Mouse (Mus musculus) limb, embryonic 12.5 days (tissue): ENCODE data around the gene Tgm2. TPM values are rescaled to one million over a fixed set of nuclear protein-coding genes. Genes with fewer than 3 reads are reported as not detected.
A peak's percentile ranks its signal among the peaks of the same experiment; 100 is the strongest.

Source experiments
- ATAC-seq: fragments of 200-750 bp; cut with Nextera tagmentation; 2 replicates; pipeline ENCODE4 v1.8.0; 2017; ENCODE audit warnings: low read depth, moderate TSS enrichment; ENCODE audit not compliant: insufficient number of reproducible peaks, insufficient read depth, low FRiP score, low TSS enrichment
- H3K27ac ChIP-seq: fragments of 300-500 bp; sonication (generic); 2 replicates; pipeline ENCODE4 v1.5.1; 2016; ENCODE audit warnings: mild to moderate bottlenecking, moderate library complexity
- H3K27me3 ChIP-seq: fragments of 300-500 bp; sonication (generic); 2 replicates; pipeline ENCODE4 v1.6.1; 2016; ENCODE audit warnings: mild to moderate bottlenecking, moderate library complexity
- H3K36me3 ChIP-seq: fragments of 300-500 bp; sonication (generic); 2 replicates; pipeline ENCODE4 v1.6.1; 2016; ENCODE audit warnings: mild to moderate bottlenecking, moderate library complexity
- H3K4me1 ChIP-seq: fragments of 300-500 bp; sonication (generic); replicated peaks from 2 replicates; pipeline ENCODE4 v1.6.1; 2016
- H3K4me2 ChIP-seq: fragments of 300-500 bp; sonication (generic); 2 replicates; pipeline ENCODE4 v1.6.1; 2016; ENCODE audit warnings: mild to moderate bottlenecking, moderate library complexity
- H3K4me3 ChIP-seq: fragments of 300-500 bp; sonication (generic); replicated peaks from 2 replicates; pipeline ENCODE4 v1.5.1; 2016; ENCODE audit warnings: mild to moderate bottlenecking
- H3K9ac ChIP-seq: fragments of 300-500 bp; sonication (generic); replicated peaks from 2 replicates; pipeline ENCODE4 v1.6.1; 2016; ENCODE audit warnings: mild to moderate bottlenecking, moderate library complexity
- H3K9me3 ChIP-seq: fragments of 300-500 bp; sonication (generic); 2 replicates; pipeline ENCODE4 v1.6.1; 2016; ENCODE audit warnings: mild to moderate bottlenecking, moderate library complexity
- WGBS: fragments of 180-500 bp; shearing (Covaris S2); methylation state at CpG from one replicate; pipeline ENCODE4 v1.1.7; 2016; 5-methylcytosine and 5-hydroxymethylcytosine counted together
- polyA plus RNA-seq: library from polyadenylated mRNA; unstranded; fragments of >200 nt; fragmentation: Nextera tagmentation; extraction: Ambion mirVana; gene quantifications from 2 replicates; pipeline ENCODE4 v1.2.1, GENCODE M21; 2016

The Tgm2 gene
- polyA plus RNA-seq, 1 experiment from 2014 or later = 2.6 TPM

DNA sequence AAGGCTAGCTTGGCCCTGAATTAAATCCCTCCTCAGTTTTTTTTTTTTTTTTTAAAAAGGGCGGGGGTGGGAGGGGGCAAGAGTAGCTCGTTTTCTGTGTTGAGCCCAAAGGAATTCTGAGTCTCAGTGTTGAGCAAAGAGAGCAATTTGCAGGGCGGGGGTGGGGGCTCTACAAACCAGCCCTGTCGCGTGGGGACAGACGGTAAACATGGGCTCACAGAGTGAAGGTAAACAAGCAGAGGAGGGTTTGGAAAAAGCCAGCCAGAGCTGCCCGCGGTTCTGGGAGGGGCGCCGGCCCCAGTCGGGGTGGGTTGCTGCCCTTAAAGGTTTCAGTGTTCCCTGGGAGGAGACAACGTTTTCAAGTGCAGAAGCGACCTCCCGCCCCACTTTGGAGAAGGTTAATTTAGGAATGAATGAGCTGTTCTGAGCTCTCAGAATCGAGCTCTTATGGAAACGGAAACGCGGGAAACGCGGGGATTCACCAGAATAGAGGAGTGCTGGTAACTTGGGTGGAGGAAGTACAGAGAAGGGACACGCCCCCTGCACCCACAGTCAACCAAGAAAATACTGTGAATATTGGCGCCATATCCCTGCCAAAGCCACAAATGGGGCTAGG is 7.6 kb upstream of the Tgm2 start:
- peaks cover 16% of the 10 kb centered on the region for H3K4me1 ChIP-seq
- peak overlapping the region; percentile 78 for H3K27ac ChIP-seq
- peak overlapping the region; percentile 69 for H3K4me2 ChIP-seq
- H3K9me3 ChIP-seq = 0 out of 2 replicates have a peak, but pooled peaks cover 6% of the 10 kb centered on the region
- H3K4me3 ChIP-seq = peak overlapping the region; percentile 39
- peak overlapping the region; percentile 54 for H3K9ac ChIP-seq
- ATAC-seq = peak; percentile 72
- H3K27me3 ChIP-seq = no peaks in the 10 kb centered on the region
- 2% methylated on average over 22 of the region's 22 CpGs for WGBS
- no peaks in the 10 kb centered on the region for H3K36me3 ChIP-seq

DNA sequence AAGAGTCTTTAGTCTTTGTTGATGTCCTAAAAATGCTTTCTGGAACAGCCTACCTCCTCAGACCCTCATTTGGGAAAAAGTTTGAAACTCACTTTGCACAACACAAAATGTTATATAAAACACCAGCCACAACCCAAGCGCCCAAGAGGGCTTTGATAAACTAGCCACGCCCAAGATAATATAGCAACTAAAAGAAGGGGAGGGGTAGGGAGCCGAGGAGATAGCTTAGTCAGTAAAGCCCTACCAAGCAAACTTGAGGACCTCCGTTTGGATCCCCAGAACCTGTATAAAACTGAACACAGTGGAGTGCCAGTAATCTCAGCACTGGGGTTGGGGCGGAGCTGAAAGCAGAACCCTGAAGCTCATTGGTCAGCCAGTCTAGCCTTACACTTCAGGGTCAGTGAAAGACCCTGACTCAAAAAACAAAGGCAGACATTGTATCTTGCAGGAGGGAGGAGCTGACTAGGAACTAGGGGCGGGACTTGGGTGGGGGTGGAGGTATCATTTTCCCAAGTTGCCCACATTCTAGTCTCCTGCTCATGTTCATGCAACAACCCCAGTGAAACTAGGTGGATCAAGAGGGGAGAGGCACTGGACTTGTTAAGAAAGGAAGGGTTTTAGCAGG is 6.6 kb upstream of the Tgm2 start:
- H3K36me3 ChIP-seq = no peaks in the 10 kb centered on the region
- H3K9me3 ChIP-seq = 0 out of 2 replicates have a peak, but pooled peaks cover 6% of the 10 kb centered on the region
- peak overlapping the region; percentile 69 for H3K4me2 ChIP-seq
- peak overlapping the region; percentile 78 for H3K27ac ChIP-seq
- H3K27me3 ChIP-seq = peaks cover under 1% of the 10 kb centered on the region; the same call in 1 of the 2 replicates
- no peak overlapping the region for H3K4me3 ChIP-seq
- H3K4me1 ChIP-seq = peaks cover 16% of the 10 kb centered on the region
- no peak overlapping the region for H3K9ac ChIP-seq
- WGBS = 48% methylated on average over 6 of the region's 6 CpGs
- peak; percentile 85 for ATAC-seq

- Histone ChIP-seq H3K27ac (no peak overlapping the region), H3K9me3 (0 out of 2 replicates have a peak, but pooled peaks cover 6% of the 10 kb centered on the region), H3K27me3 (peaks cover 16% of the 10 kb centered on the region), H3K4me3 (no peak overlapping the region), H3K36me3 (no peaks in the 10 kb centered on the region), H3K4me1 (peaks cover 20% of the 10 kb centered on the region), H3K4me2 (no peak overlapping the region), H3K9ac (no peak overlapping the region)
- ATAC-seq = no peak
- WGBS = 98% methylated on average over 3 of the region's 3 CpGs
These were observed 4.8 kb upstream of the Tgm2 start for GRCm38 (mm10) chr2:158151077-158151476.

- H3K4me1 ChIP-seq = peaks cover 18% of the 10 kb centered on the region
- no peaks in the 10 kb centered on the region for H3K36me3 ChIP-seq
- 87% methylated on average over 8 of the region's 8 CpGs for WGBS
- no peak overlapping the region for H3K4me2 ChIP-seq
- no peak overlapping the region for H3K4me3 ChIP-seq
- H3K27me3 ChIP-seq = peaks cover 47% of the 10 kb centered on the region
- ATAC-seq = no peak
- no peak overlapping the region for H3K9ac ChIP-seq
- H3K9me3 ChIP-seq = 0 out of 2 replicates have a peak, but pooled peaks cover 6% of the 10 kb centered on the region
- H3K27ac ChIP-seq = no peak overlapping the region
These were observed 735 bp upstream of the Tgm2 start for GRCm38 (mm10) chr2:158146971-158147370.

GRCm38 (mm10) chr2:158145528-158146065 is 639 bp downstream of the Tgm2 start:
- WGBS = 76% methylated on average over 5 of the region's 5 CpGs
- H3K27ac ChIP-seq = no peak overlapping the region
- ATAC-seq = no peak
- H3K4me2 ChIP-seq = peak overlapping the region; percentile 66
- no peak overlapping the region for H3K9ac ChIP-seq
- peak overlapping the region; percentile 40 for H3K4me3 ChIP-seq
- H3K27me3 ChIP-seq = peaks cover 47% of the 10 kb centered on the region
- no peaks in the 10 kb centered on the region for H3K9me3 ChIP-seq
- no peaks in the 10 kb centered on the region for H3K36me3 ChIP-seq
- peaks cover 18% of the 10 kb centered on the region for H3K4me1 ChIP-seq

- peaks cover 20% of the 10 kb centered on the region for H3K4me1 ChIP-seq
- H3K9me3 ChIP-seq = no peaks in the 10 kb centered on the region
- no peak overlapping the region for H3K4me2 ChIP-seq
- no peak overlapping the region for H3K4me3 ChIP-seq
- H3K9ac ChIP-seq = no peak overlapping the region; the same call in 1 of the 2 replicates
- peaks cover 47% of the 10 kb centered on the region for H3K27me3 ChIP-seq
- no peaks in the 10 kb centered on the region for H3K36me3 ChIP-seq
- WGBS = 79% methylated on average over 6 of the region's 6 CpGs
- no peak overlapping the region for H3K27ac ChIP-seq
- ATAC-seq = no peak
These were observed 1.3 kb downstream of the Tgm2 start for GRCm38 (mm10) chr2:158144750-158145527.

GRCm38 (mm10) chr2:158144263-158144662 is 2.0 kb downstream of the Tgm2 start:
- Histone ChIP-seq H3K9me3 (no peaks in the 10 kb centered on the region), H3K27ac (no peak overlapping the region), H3K9ac (no peak overlapping the region), H3K4me3 (no peak overlapping the region), H3K4me2 (no peak overlapping the region), H3K4me1 (peaks cover 26% of the 10 kb centered on the region), H3K27me3 (peaks cover 47% of the 10 kb centered on the region), H3K36me3 (no peaks in the 10 kb centered on the region)
- no peak for ATAC-seq
- 58% methylated on average over 8 of the region's 8 CpGs for WGBS

GRCm38 (mm10) chr2:158143816-158144215 is 2.4 kb downstream of the Tgm2 start:
- no peak for ATAC-seq
- Histone ChIP-seq H3K36me3 (no peaks in the 10 kb centered on the region), H3K27me3 (peaks cover 47% of the 10 kb centered on the region), H3K4me2 (0 out of 2 replicates have a peak overlapping the region, but pooled peaks have one; percentile 15), H3K4me3 (no peak overlapping the region), H3K4me1 (peaks cover 26% of the 10 kb centered on the region), H3K9ac (no peak overlapping the region), H3K27ac (no peak overlapping the region), H3K9me3 (no peaks in the 10 kb centered on the region)
- WGBS = 57% methylated on average over 3 of the region's 3 CpGs

DNA sequence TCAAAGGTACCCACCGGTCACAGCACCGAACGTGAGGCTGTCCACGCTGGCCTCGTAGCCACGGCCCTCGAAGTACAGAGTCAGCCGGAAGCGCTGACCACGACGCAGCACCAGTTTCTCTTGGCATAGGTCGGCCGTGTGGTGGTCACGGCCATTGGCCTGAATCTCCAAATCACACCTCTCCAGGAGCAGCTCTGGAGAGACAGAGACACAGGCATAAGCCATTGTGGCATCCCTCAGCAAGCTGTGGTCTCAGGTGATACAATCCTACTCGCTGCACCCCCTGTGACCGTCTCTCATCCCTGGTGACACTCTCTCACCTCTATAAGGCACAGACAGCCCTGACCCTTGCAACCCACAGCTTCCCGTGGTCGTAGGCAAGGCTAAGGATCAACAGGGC is 3.3 kb downstream of the Tgm2 start:
- ATAC-seq = no peak
- no peaks in the 10 kb centered on the region for H3K36me3 ChIP-seq
- no peak overlapping the region for H3K9ac ChIP-seq
- 75% methylated on average over 18 of the region's 18 CpGs for WGBS
- peaks cover 47% of the 10 kb centered on the region for H3K27me3 ChIP-seq
- H3K4me1 ChIP-seq = peaks cover 26% of the 10 kb centered on the region
- no peak overlapping the region for H3K4me3 ChIP-seq
- no peak overlapping the region for H3K27ac ChIP-seq
- 0 out of 2 replicates have a peak overlapping the region, but pooled peaks have one; percentile 15 for H3K4me2 ChIP-seq
- H3K9me3 ChIP-seq = no peaks in the 10 kb centered on the region

DNA sequence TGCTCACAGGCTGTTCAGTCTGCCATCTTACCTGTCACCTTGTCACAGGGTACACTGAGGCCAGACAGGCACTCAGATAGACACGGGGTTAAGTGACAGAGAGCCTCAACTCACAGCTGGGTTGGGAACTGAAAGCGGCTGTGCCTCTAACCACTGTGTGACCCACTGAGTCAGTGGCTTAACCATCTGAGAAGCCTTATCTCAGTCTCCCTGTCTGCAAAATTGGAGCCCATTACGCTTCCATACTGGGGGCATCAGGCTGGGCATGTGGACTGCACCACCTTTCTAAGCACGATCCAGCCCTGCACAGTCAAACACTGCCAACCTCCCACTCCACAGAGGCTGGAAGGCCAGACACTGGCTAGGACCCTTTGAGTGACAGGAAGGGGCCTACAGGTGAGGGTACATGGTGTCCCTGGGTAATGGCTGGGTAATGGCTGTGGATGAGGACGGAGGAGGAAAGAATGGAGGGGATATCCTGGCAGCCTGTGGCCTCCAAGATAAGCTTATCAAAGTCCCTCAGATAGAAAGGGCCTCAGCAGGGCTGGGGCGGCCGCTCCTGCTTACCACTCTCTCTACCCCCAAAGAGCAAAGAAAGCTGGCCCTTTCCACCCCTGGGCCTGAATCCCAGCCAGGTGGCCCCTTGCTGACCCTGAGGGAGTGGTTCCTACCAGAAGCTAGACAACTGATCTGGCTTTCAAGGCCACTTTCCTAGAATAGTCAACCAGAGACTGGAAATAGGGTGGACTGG is 4.4 kb downstream of the Tgm2 start:
- no peaks in the 10 kb centered on the region for H3K36me3 ChIP-seq
- no peak for ATAC-seq

More for the DNA sequence above, 4.4 kb downstream of the Tgm2 start:
- Histone ChIP-seq H3K4me3 (no peak overlapping the region), H3K9ac (no peak overlapping the region), H3K27ac (no peak overlapping the region), H3K4me1 (peaks cover 26% of the 10 kb centered on the region), H3K9me3 (no peaks in the 10 kb centered on the region), H3K4me2 (no peak overlapping the region), H3K27me3 (peaks cover 38% of the 10 kb centered on the region)
- WGBS = 91% methylated on average over 7 of the region's 7 CpGs
